Mouse (Mus musculus) limb, embryonic 10.5 days (tissue): ENCODE results near the gene Acox3. TPM values are rescaled to one million over a fixed set of nuclear protein-coding genes. Genes with fewer than 3 reads are reported as not detected.

Experiments used
- DNase-seq: peaks from one replicate; pipeline ENCODE4 v3.0.0-alpha.2; 2017; ENCODE audit warnings: low spot score
- H3K27ac ChIP-seq: fragments of 300-500 bp; sonication (generic); 2 replicates; pipeline ENCODE4 v1.5.1; 2016; ENCODE audit warnings: mild to moderate bottlenecking
- H3K27me3 ChIP-seq: fragments of 300-500 bp; sonication (generic); 2 replicates; pipeline ENCODE4 v1.6.1; 2016; ENCODE audit warnings: low read depth, mild to moderate bottlenecking; ENCODE audit not compliant: poor library complexity, severe bottlenecking
- H3K36me3 ChIP-seq: fragments of 300-500 bp; sonication (generic); 2 replicates; pipeline ENCODE4 v1.6.1; 2016; ENCODE audit warnings: mild to moderate bottlenecking, moderate library complexity
- H3K4me1 ChIP-seq: fragments of 300-500 bp; sonication (generic); 2 replicates; pipeline ENCODE4 v1.6.1; 2016
- H3K4me3 ChIP-seq: fragments of 300-500 bp; sonication (generic); 2 replicates; pipeline ENCODE4 v1.5.1; 2016; ENCODE audit warnings: mild to moderate bottlenecking, moderate library complexity
- H3K9me3 ChIP-seq: fragments of 300-500 bp; sonication (generic); replicated peaks from 2 replicates; pipeline ENCODE4 v1.6.1; 2016; ENCODE audit warnings: mild to moderate bottlenecking
- WGBS: fragments of 180-500 bp; shearing (Covaris S2); methylation state at CpG from one replicate; pipeline ENCODE4 v1.1.7; 2016; 5-methylcytosine and 5-hydroxymethylcytosine counted together
- polyA plus RNA-seq: library from polyadenylated mRNA; unstranded; fragments of >200 nt; fragmentation: Nextera tagmentation; extraction: Ambion mirVana; gene quantifications from 2 replicates; pipeline ENCODE4 v1.2.1, GENCODE M21; 2016

The Acox3 gene
- polyA plus RNA-seq, 1 experiment from 2014 or later = 11.5 TPM

- no peaks in the 10 kb centered on the region for H3K27me3 ChIP-seq
- no peaks in the 10 kb centered on the region for H3K4me1 ChIP-seq
- H3K9me3 ChIP-seq = no peaks in the 10 kb centered on the region
- no peak overlapping the region for H3K4me3 ChIP-seq
- no peak overlapping the region for H3K27ac ChIP-seq
- DNase-seq = no peak
- 82% methylated on average over 13 of the region's 13 CpGs for WGBS
- peaks cover 88% of the 10 kb centered on the region for H3K36me3 ChIP-seq
Observed at GRCm38 (mm10) chr5:35557946-35558621, 24.8 kb upstream of the Acox3 start.

GRCm38 (mm10) chr5:35559447-35559846, 23.4 kb upstream of the Acox3 start:
- WGBS = 94% methylated on average over 8 of the region's 8 CpGs
- DNase-seq = no peak

GRCm38 (mm10) chr5:35562616-35563015, 20.2 kb upstream of the Acox3 start:
- Histone ChIP-seq H3K27me3 (no peaks in the 10 kb centered on the region), H3K4me3 (no peak overlapping the region), H3K9me3 (no peaks in the 10 kb centered on the region), H3K27ac (no peak overlapping the region), H3K36me3 (peaks cover 99% of the 10 kb centered on the region), H3K4me1 (no peaks in the 10 kb centered on the region)
- 88% methylated on average over 2 of the region's 2 CpGs for WGBS
- no peak for DNase-seq

More at GRCm38 (mm10) chr5:35559447-35559846, 23.4 kb upstream of the Acox3 start:
- H3K27me3 ChIP-seq = no peaks in the 10 kb centered on the region
- H3K4me1 ChIP-seq = no peaks in the 10 kb centered on the region
- no peak overlapping the region for H3K27ac ChIP-seq
- no peaks in the 10 kb centered on the region for H3K9me3 ChIP-seq
- peaks cover 96% of the 10 kb centered on the region for H3K36me3 ChIP-seq
- H3K4me3 ChIP-seq = no peak overlapping the region

GRCm38 (mm10) chr5:35563449-35563848, 19.4 kb upstream of the Acox3 start:
- H3K4me1 ChIP-seq = no peaks in the 10 kb centered on the region
- DNase-seq = peak; percentile 90
- H3K36me3 ChIP-seq = peaks cover 99% of the 10 kb centered on the region
- H3K9me3 ChIP-seq = no peaks in the 10 kb centered on the region
- H3K4me3 ChIP-seq = no peak overlapping the region
- 0% methylated on average over 1 of the region's 1 CpGs for WGBS
- H3K27me3 ChIP-seq = no peaks in the 10 kb centered on the region
- H3K27ac ChIP-seq = no peak overlapping the region

GRCm38 (mm10) chr5:35565217-35565616, 17.6 kb upstream of the Acox3 start:
- Histone ChIP-seq H3K9me3 (no peaks in the 10 kb centered on the region), H3K4me3 (no peak overlapping the region), H3K36me3 (peaks cover 99% of the 10 kb centered on the region), H3K27me3 (no peaks in the 10 kb centered on the region), H3K4me1 (no peaks in the 10 kb centered on the region), H3K27ac (no peak overlapping the region)
- no peak for DNase-seq
- 87% methylated on average over 9 of the region's 9 CpGs for WGBS

GRCm38 (mm10) chr5:35566632-35567031, 16.2 kb upstream of the Acox3 start:
- Histone ChIP-seq H3K27ac (no peak overlapping the region), H3K36me3 (peaks cover 100% of the 10 kb centered on the region), H3K27me3 (no peaks in the 10 kb centered on the region), H3K4me1 (no peaks in the 10 kb centered on the region), H3K4me3 (no peak overlapping the region), H3K9me3 (no peaks in the 10 kb centered on the region)
- WGBS = 90% methylated on average over 4 of the region's 4 CpGs
- no peak for DNase-seq

GRCm38 (mm10) chr5:35571546-35571945, 11.3 kb upstream of the Acox3 start:
- Histone ChIP-seq H3K4me1 (peaks cover 12% of the 10 kb centered on the region), H3K36me3 (peaks cover 71% of the 10 kb centered on the region), H3K4me3 (no peak overlapping the region), H3K27me3 (no peaks in the 10 kb centered on the region), H3K27ac (no peak overlapping the region), H3K9me3 (no peaks in the 10 kb centered on the region)
- WGBS = 92% methylated on average over 6 of the region's 6 CpGs
- DNase-seq = no peak

- H3K4me1 ChIP-seq = peaks cover 12% of the 10 kb centered on the region
- H3K36me3 ChIP-seq = peaks cover 37% of the 10 kb centered on the region
- DNase-seq = peak; percentile 95
- H3K27me3 ChIP-seq = no peaks in the 10 kb centered on the region
- no peaks in the 10 kb centered on the region for H3K9me3 ChIP-seq
- peak within 1 kb of the TSS; percentile 91 for H3K27ac ChIP-seq
- H3K4me3 ChIP-seq = peak within 1 kb of the TSS; percentile 82
- WGBS = 4% methylated on average over 56 of the region's 56 CpGs
Observed at GRCm38 (mm10) chr5:35574653-35575599, 7.9 kb upstream of the Acox3 start, which contains the start of gene Trmt44. Gene Trmt44, minus strand, starts transcription at chr5:35575070.

- Histone ChIP-seq H3K36me3 (peaks cover 21% of the 10 kb centered on the region), H3K4me3 (no peak overlapping the region), H3K9me3 (no peaks in the 10 kb centered on the region), H3K27me3 (no peaks in the 10 kb centered on the region), H3K4me1 (peaks cover 12% of the 10 kb centered on the region), H3K27ac (no peak overlapping the region)
- DNase-seq = no peak
- WGBS = 89% methylated on average over 10 of the region's 10 CpGs
Observed at GRCm38 (mm10) chr5:35576409-35577020, 6.3 kb upstream of the Acox3 start.

GRCm38 (mm10) chr5:35578411-35578810, 4.4 kb upstream of the Acox3 start:
- Histone ChIP-seq H3K4me1 (peaks cover 19% of the 10 kb centered on the region), H3K4me3 (no peak overlapping the region), H3K27me3 (no peaks in the 10 kb centered on the region), H3K9me3 (no peaks in the 10 kb centered on the region), H3K36me3 (peaks cover 4% of the 10 kb centered on the region), H3K27ac (no peak overlapping the region)
- WGBS = 74% methylated on average over 2 of the region's 2 CpGs
- DNase-seq = no peak

- peaks cover 17% of the 10 kb centered on the region for H3K4me1 ChIP-seq
- no peaks in the 10 kb centered on the region for H3K9me3 ChIP-seq
- H3K27me3 ChIP-seq = no peaks in the 10 kb centered on the region
- no peak overlapping the region for H3K4me3 ChIP-seq
- H3K27ac ChIP-seq = no peak overlapping the region
- H3K36me3 ChIP-seq = no peaks in the 10 kb centered on the region
- WGBS = 59% methylated on average over 5 of the region's 5 CpGs
- DNase-seq = no peak
Observed at GRCm38 (mm10) chr5:35579247-35579893, 3.5 kb upstream of the Acox3 start.

- H3K9me3 ChIP-seq = no peaks in the 10 kb centered on the region
- no peak overlapping the region for H3K4me3 ChIP-seq
- no peaks in the 10 kb centered on the region for H3K27me3 ChIP-seq
- no peak for DNase-seq
- 36% methylated on average over 3 of the region's 3 CpGs for WGBS
- H3K4me1 ChIP-seq = peaks cover 14% of the 10 kb centered on the region
- H3K27ac ChIP-seq = no peak overlapping the region
- H3K36me3 ChIP-seq = no peaks in the 10 kb centered on the region
Observed at GRCm38 (mm10) chr5:35580156-35580922, 2.5 kb upstream of the Acox3 start.
